Mouse (Mus musculus) thymus, adult 2 months (tissue): ENCODE data around the gene D430042O09Rik.

ENCODE experiments used
- CTCF ChIP-seq: fragments of 200-500 bp; IDR thresholded peaks from 2 replicates; pipeline ENCODE4 v1.5.1; 2012; ENCODE audit warnings: mild to moderate bottlenecking, control low read depth, low read length, moderate library complexity, borderline replicate concordance; ENCODE audit not compliant: control insufficient read depth, poor library complexity, insufficient read depth; ENCODE audit errors: extremely low read depth
- POLR2A ChIP-seq: fragments of 200-500 bp; IDR thresholded peaks from 2 replicates; pipeline ENCODE4 v1.6.1; 2012; ENCODE audit warnings: mild to moderate bottlenecking, low read length, control low read depth, moderate library complexity; ENCODE audit not compliant: control insufficient read depth, poor library complexity, insufficient read depth; ENCODE audit errors: extremely low read depth

- TF ChIP-seq CTCF (no peak), POLR2A (no peak)
These were observed 14.4 kb downstream of the D430042O09Rik start for GRCm38 (mm10) chr7:125722127-125722526.
